Mouse (Mus musculus) lung, embryonic 16.5 days (tissue): ENCODE data around the gene Mrpl50. TPM values are rescaled to one million over a fixed set of nuclear protein-coding genes. Genes with fewer than 3 reads are reported as not detected.
"Not testable (repeated sequence)": the region's sequence is repeated elsewhere in the genome, so short reads cannot be mapped to it uniquely, and the experiment has no call there.

ENCODE experiments used
- ATAC-seq: fragments of 200-750 bp; cut with Nextera tagmentation; 2 replicates; pipeline ENCODE4 v1.8.0; 2017; ENCODE audit warnings: low read depth, mild to moderate bottlenecking, moderate library complexity
- H3K27ac ChIP-seq: fragments of 300-500 bp; sonication (generic); 2 replicates; pipeline ENCODE4 v1.5.1; 2014; ENCODE audit warnings: mild to moderate bottlenecking, control low read depth, low read length
- H3K27me3 ChIP-seq: fragments of 300-500 bp; sonication (generic); 2 replicates; pipeline ENCODE4 v1.6.1; 2014; ENCODE audit warnings: low read depth, low read length, mixed read lengths; ENCODE audit not compliant: control insufficient read depth, insufficient read depth
- H3K36me3 ChIP-seq: fragments of 300-500 bp; sonication (generic); 2 replicates; pipeline ENCODE4 v1.6.1; 2014; ENCODE audit warnings: low read length; ENCODE audit not compliant: control insufficient read depth, insufficient read depth
- H3K4me1 ChIP-seq: fragments of 300-500 bp; sonication (generic); replicated peaks from 2 replicates; pipeline ENCODE4 v1.6.1; 2014; ENCODE audit warnings: low read length, mixed read lengths; ENCODE audit not compliant: control insufficient read depth, insufficient read depth
- H3K4me2 ChIP-seq: fragments of 300-500 bp; sonication (generic); 2 replicates; pipeline ENCODE4 v1.6.1; 2014; ENCODE audit warnings: low read depth, low read length, control low read depth
- H3K4me3 ChIP-seq: fragments of 300-500 bp; sonication (generic); 2 replicates; pipeline ENCODE4 v1.5.1; 2014; ENCODE audit warnings: mild to moderate bottlenecking, low read length, control low read depth
- H3K9ac ChIP-seq: fragments of 300-500 bp; sonication (generic); 2 replicates; pipeline ENCODE4 v1.6.1; 2014; ENCODE audit warnings: low read length, control low read depth
- H3K9me3 ChIP-seq: fragments of 300-500 bp; sonication (generic); 2 replicates; pipeline ENCODE4 v1.6.1; 2016; ENCODE audit warnings: low read length; ENCODE audit not compliant: control insufficient read depth
- WGBS: fragments of 180-500 bp; shearing (Covaris S2); extraction: QIAGEN DNeasy Blood & Tissue Kit; methylation state at CpG from one replicate; pipeline ENCODE4 v1.1.7; 2014; 5-methylcytosine and 5-hydroxymethylcytosine counted together
- polyA plus RNA-seq: library from polyadenylated mRNA; unstranded; fragments of >200 nt; fragmentation: Nextera tagmentation; extraction: Ambion mirVana; gene quantifications from 2 replicates; pipeline ENCODE4 v1.2.1, GENCODE M21; 2015

The Mrpl50 gene
- polyA plus RNA-seq, 1 experiment from 2014 or later: 64.7 TPM

GRCm38 (mm10) chr4:49480896-49481295 is 40.0 kb downstream of the Mrpl50 start:
- peak; percentile 79 for ATAC-seq
- H3K9ac ChIP-seq: no peak overlapping the region
- H3K9me3 ChIP-seq: no peaks in the 10 kb centered on the region
- H3K27ac ChIP-seq: no peak overlapping the region
- no peak overlapping the region; the same call in 1 of the 2 replicates for H3K4me3 ChIP-seq
- WGBS: 29% methylated on average over 3 of the region's 3 CpGs
- H3K27me3 ChIP-seq: no peaks in the 10 kb centered on the region
- H3K4me1 ChIP-seq: no peaks in the 10 kb centered on the region; the same call in 1 of the 2 replicates
- no peaks in the 10 kb centered on the region for H3K36me3 ChIP-seq
- H3K4me2 ChIP-seq: peak overlapping the region; percentile 50; the same call in 1 of the 2 replicates

DNA sequence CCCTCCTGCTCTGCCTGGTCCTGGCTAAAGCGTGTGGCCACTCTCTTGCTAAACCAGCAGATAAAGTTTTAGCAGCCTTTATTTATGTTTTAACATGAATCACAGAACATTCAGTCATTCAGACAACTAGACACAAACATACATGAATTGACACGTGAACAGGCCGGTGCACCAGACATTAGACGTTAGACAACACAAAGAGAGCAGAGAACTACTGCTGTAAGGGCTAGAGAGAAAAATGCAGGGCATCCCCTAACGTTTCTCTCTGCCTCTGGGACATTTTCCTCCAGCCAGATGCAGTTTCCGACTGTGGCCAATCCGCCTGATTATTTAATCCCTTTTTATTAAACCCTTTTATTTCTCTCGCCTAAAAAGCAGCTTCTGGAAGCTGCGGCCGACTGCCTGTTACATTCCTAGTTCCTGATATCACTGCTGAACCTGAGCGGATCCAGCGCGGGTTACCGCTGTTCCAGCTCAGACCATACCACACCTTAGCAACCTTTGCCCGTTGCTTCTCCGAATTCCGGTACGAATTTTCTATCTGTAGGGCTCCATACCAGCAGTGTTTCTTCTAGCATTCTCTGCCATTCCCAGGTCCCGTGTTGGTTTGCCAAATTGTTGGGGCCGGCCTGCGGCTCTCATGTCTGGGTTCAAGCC is 40.7 kb downstream of the Mrpl50 start:
- no peaks in the 10 kb centered on the region for H3K9me3 ChIP-seq
- H3K4me2 ChIP-seq: peak overlapping the region; percentile 50
- peak overlapping the region; percentile 14; the same call in 1 of the 2 replicates for H3K9ac ChIP-seq
- H3K4me1 ChIP-seq: no peaks in the 10 kb centered on the region; the same call in 1 of the 2 replicates
- H3K27ac ChIP-seq: peak overlapping the region; percentile 61; the same call in 1 of the 2 replicates
- ATAC-seq: peak; percentile 64; the same call in 1 of the 2 replicates
- 12% methylated on average over 21 of the region's 21 CpGs for WGBS
- H3K27me3 ChIP-seq: no peaks in the 10 kb centered on the region
- no peaks in the 10 kb centered on the region for H3K36me3 ChIP-seq
- H3K4me3 ChIP-seq: peak overlapping the region; percentile 35

GRCm38 (mm10) chr4:49479035-49479434 is 41.9 kb downstream of the Mrpl50 start:
- H3K27me3 ChIP-seq, H3K9ac ChIP-seq, H3K4me2 ChIP-seq, H3K27ac ChIP-seq, H3K4me1 ChIP-seq, H3K9me3 ChIP-seq, H3K36me3 ChIP-seq, ATAC-seq, H3K4me3 ChIP-seq: not testable (repeated sequence)
- 25% methylated on average over 2 of the region's 2 CpGs for WGBS

GRCm38 (mm10) chr4:49478118-49478877 is 42.6 kb downstream of the Mrpl50 start:
- Histone ChIP-seq H3K4me2 (peak overlapping the region; percentile 49), H3K9me3 (no peaks in the 10 kb centered on the region), H3K9ac (peak overlapping the region; percentile 49), H3K27me3 (no peaks in the 10 kb centered on the region), H3K4me1 (no peaks in the 10 kb centered on the region; the same call in 1 of the 2 replicates), H3K27ac (peak overlapping the region; percentile 30; the same call in 1 of the 2 replicates), H3K4me3 (peak overlapping the region; percentile 36), H3K36me3 (no peaks in the 10 kb centered on the region)
- ATAC-seq: peak; percentile 75
- WGBS: 16% methylated on average over 19 of the region's 19 CpGs

- no peak for ATAC-seq
- H3K4me1 ChIP-seq: no peaks in the 10 kb centered on the region
- H3K27me3 ChIP-seq: no peaks in the 10 kb centered on the region
- no peak overlapping the region for H3K27ac ChIP-seq
- no peaks in the 10 kb centered on the region for H3K36me3 ChIP-seq
- no peak overlapping the region for H3K4me3 ChIP-seq
- no peaks in the 10 kb centered on the region for H3K9me3 ChIP-seq
- H3K4me2 ChIP-seq: no peak overlapping the region
- no peak overlapping the region for H3K9ac ChIP-seq
These were observed 46.3 kb downstream of the Mrpl50 start for GRCm38 (mm10) chr4:49474583-49474982.

DNA sequence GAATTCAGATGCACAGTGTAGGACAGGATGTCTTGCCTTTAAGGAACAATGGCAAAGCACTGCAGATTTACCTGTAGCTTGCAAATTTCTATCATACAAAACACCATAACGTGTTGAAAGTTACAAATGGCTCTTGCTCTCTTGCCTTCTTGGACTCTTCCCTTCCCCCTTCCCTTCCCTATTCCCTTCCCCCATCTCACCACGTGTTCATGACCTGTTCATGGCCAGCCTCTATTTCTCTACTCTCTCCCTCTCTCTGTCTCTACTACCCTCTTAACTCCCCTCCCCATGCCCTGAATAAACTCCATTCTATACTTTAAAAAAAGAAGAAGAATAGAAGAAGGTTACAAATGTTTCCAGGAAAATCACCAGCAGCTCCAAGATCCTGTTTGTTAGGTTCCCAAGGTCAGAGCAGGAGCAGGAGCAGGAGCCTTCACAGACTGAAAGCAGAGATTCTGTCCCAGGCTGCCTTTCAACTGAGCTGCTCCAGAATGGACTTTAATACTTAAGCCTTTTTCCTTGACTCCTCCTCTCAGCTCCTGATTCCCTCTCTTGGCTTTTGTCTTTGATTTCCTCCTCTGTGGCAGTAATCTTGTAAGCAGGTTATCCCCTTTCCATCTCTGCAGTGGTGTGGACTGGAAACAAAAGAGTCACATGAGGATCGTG is 47.3 kb downstream of the Mrpl50 start, which contains the start of gene Acnat1:
Acnat1 (minus strand) TSS at position 478 of the 666 bp plus-strand sequence.
- Histone ChIP-seq H3K36me3 (no peaks in the 10 kb centered on the region), H3K27me3 (no peaks in the 10 kb centered on the region), H3K9ac (no peak within 1 kb of the TSS), H3K4me2 (no peak within 1 kb of the TSS), H3K27ac (no peak within 1 kb of the TSS), H3K4me1 (no peaks in the 10 kb centered on the region), H3K4me3 (no peak within 1 kb of the TSS), H3K9me3 (no peaks in the 10 kb centered on the region)
- no peak for ATAC-seq
- 39% methylated on average over 3 of the region's 3 CpGs for WGBS

DNA sequence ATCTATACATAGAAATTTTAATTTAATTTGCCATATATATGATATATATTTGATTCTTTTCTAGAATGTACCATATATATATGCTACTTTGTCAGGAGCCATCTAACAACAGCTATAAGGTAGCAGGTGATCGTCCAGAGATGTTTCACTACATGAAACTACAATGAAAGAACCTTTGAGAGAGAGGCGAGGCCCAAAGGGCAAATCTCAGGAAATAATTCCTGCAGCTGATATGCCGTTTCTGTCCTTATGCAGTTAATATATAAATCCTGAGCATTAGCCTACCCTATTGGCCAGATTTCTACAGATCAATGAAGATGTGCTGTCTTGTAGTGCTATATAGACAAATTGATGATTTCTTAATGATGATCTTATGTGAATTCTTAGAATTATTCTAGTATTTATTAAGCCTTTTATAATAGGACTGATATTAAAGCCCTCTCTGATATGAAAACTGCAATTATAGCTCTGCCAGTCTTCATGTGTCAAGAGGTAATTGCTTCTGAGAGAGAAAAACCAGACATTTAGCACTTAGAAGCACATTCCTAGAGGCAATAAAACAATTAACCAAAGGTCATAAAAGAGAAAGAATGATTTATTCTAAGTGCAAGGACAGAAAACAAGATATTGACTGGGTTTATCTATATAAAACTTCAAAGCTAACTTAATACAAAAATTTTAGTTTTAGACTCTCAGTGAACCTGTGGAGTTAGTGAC is 51.3 kb downstream of the Mrpl50 start:
- Histone ChIP-seq H3K27ac (no peak overlapping the region), H3K36me3 (no peaks in the 10 kb centered on the region), H3K27me3 (no peaks in the 10 kb centered on the region), H3K4me2 (no peak overlapping the region), H3K9me3 (no peaks in the 10 kb centered on the region; the same call in 1 of the 2 replicates), H3K4me3 (no peak overlapping the region), H3K9ac (no peak overlapping the region), H3K4me1 (no peaks in the 10 kb centered on the region)
- ATAC-seq: no peak
- 85% methylated on average over 3 of the region's 3 CpGs for WGBS

GRCm38 (mm10) chr4:49467360-49467759 is 53.5 kb downstream of the Mrpl50 start:
- H3K4me1 ChIP-seq: no peaks in the 10 kb centered on the region
- H3K36me3 ChIP-seq: no peaks in the 10 kb centered on the region
- no peak overlapping the region for H3K27ac ChIP-seq
- no peak for ATAC-seq
- no peak overlapping the region for H3K9ac ChIP-seq
- no peak overlapping the region for H3K4me2 ChIP-seq
- H3K9me3 ChIP-seq: no peaks in the 10 kb centered on the region; the same call in 1 of the 2 replicates
- H3K27me3 ChIP-seq: no peaks in the 10 kb centered on the region
- H3K4me3 ChIP-seq: no peak overlapping the region
- 86% methylated on average over 6 of the region's 6 CpGs for WGBS
